Mouse (Mus musculus) stomach, embryonic 15.5 days (tissue): Measurements from ENCODE around the gene Fam83d. TPM values are rescaled to one million over a fixed set of nuclear protein-coding genes. Genes with fewer than 3 reads are reported as not detected.

Experiments
- ATAC-seq: fragments of 200-750 bp; cut with Nextera tagmentation; 2 replicates; pipeline ENCODE4 v1.8.0; 2017; ENCODE audit warnings: low read depth, moderate number of reproducible peaks, moderate TSS enrichment; ENCODE audit not compliant: insufficient read depth, low FRiP score
- H3K27ac ChIP-seq: fragments of 300-500 bp; sonication (generic); 2 replicates; pipeline ENCODE4 v1.5.1; 2015; ENCODE audit warnings: mild to moderate bottlenecking, inconsistent platforms
- H3K27me3 ChIP-seq: fragments of 300-500 bp; sonication (generic); replicated peaks from 2 replicates; pipeline ENCODE4 v1.6.1; 2015; ENCODE audit warnings: inconsistent platforms
- H3K36me3 ChIP-seq: fragments of 300-500 bp; sonication (generic); 2 replicates; pipeline ENCODE4 v1.6.1; 2015; ENCODE audit warnings: inconsistent platforms
- H3K4me1 ChIP-seq: fragments of 300-500 bp; sonication (generic); 2 replicates; pipeline ENCODE4 v1.6.1; 2015; ENCODE audit warnings: inconsistent platforms
- H3K4me2 ChIP-seq: fragments of 300-500 bp; sonication (generic); 2 replicates; pipeline ENCODE4 v1.6.1; 2015; ENCODE audit warnings: mild to moderate bottlenecking, inconsistent platforms
- H3K4me3 ChIP-seq: fragments of 300-500 bp; sonication (generic); replicated peaks from 2 replicates; pipeline ENCODE4 v1.5.1; 2015; ENCODE audit warnings: inconsistent platforms
- H3K9ac ChIP-seq: fragments of 300-500 bp; sonication (generic); 2 replicates; pipeline ENCODE4 v1.6.1; 2015; ENCODE audit warnings: inconsistent platforms
- H3K9me3 ChIP-seq: fragments of 300-500 bp; sonication (generic); 2 replicates; pipeline ENCODE4 v1.6.1; 2016; ENCODE audit warnings: inconsistent platforms
- WGBS: fragments of 180-500 bp; shearing (Covaris S2); methylation state at CpG from one replicate; pipeline ENCODE4 v1.1.7; 2015; 5-methylcytosine and 5-hydroxymethylcytosine counted together
- microRNA-seq: library from miRNA; unstranded; fragments of <30 nt; microRNA quantifications from one replicate; pipeline ENCODE4, GENCODE M21; 2016
- polyA plus RNA-seq: library from polyadenylated mRNA; unstranded; fragments of >200 nt; fragmentation: Nextera tagmentation; extraction: Ambion mirVana; gene quantifications from 2 replicates; pipeline ENCODE4 v1.2.1, GENCODE M21; 2015

Gene Fam83d
- polyA plus RNA-seq, 1 experiment from 2014 or later = 45.2 TPM

DNA sequence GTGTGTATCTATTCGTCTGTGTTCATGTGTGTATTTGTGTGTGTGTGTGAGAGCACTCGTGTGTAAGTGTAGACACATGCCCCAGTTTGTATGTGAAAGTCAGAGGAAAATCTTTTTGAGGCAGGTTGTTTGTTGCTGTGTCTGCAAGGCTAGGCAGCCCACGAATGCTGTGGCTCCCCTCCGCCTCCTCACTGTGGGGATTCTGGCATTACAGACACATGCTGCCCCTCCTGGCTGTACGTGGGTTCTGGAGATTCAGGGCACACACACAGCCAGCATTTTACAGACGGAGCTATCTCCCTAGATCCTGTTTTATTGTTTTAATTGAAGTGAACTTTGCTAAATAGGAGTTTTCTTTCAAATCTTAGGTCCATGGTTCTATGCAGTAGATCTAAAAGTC, 61.9 kb downstream of the Fam83d start:
- no peak for ATAC-seq
- no peaks in the 10 kb centered on the region for H3K27me3 ChIP-seq
- 83% methylated on average over 6 of the region's 6 CpGs for WGBS
- H3K9ac ChIP-seq = no peak overlapping the region
- no peaks in the 10 kb centered on the region for H3K4me1 ChIP-seq
- no peak overlapping the region for H3K4me2 ChIP-seq
- no peaks in the 10 kb centered on the region for H3K9me3 ChIP-seq
- no peak overlapping the region for H3K27ac ChIP-seq
- H3K4me3 ChIP-seq = no peak overlapping the region
- peaks cover 28% of the 10 kb centered on the region for H3K36me3 ChIP-seq

DNA sequence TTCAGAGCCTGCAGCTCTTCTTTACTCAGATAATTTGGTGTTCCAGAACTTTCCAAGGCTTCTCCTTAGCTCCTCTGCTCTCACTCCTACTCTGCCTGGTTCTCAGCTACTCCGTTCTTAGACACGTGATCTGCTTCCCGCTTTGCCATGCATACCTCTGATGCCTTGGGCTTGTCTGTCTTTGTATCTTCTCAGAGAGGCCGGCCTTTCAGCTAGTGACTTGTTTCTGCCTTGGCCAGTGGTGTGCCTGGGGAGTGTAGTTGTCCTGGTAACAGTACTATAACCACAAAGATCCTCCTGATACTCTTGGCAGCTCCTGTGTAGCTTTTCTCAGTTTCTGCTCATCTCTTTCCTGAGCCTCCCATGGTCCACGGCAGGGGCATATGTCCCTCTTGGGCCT, 65.3 kb downstream of the Fam83d start:
- H3K27ac ChIP-seq = 0 out of 2 replicates have a peak overlapping the region, but pooled peaks have one; percentile 24
- no peak overlapping the region for H3K4me2 ChIP-seq
- peaks cover 39% of the 10 kb centered on the region for H3K36me3 ChIP-seq
- H3K9me3 ChIP-seq = no peaks in the 10 kb centered on the region
- H3K4me3 ChIP-seq = no peak overlapping the region
- H3K4me1 ChIP-seq = no peaks in the 10 kb centered on the region
- H3K27me3 ChIP-seq = no peaks in the 10 kb centered on the region
- no peak for ATAC-seq
- WGBS = 79% methylated on average over 5 of the region's 5 CpGs
- no peak overlapping the region for H3K9ac ChIP-seq

DNA sequence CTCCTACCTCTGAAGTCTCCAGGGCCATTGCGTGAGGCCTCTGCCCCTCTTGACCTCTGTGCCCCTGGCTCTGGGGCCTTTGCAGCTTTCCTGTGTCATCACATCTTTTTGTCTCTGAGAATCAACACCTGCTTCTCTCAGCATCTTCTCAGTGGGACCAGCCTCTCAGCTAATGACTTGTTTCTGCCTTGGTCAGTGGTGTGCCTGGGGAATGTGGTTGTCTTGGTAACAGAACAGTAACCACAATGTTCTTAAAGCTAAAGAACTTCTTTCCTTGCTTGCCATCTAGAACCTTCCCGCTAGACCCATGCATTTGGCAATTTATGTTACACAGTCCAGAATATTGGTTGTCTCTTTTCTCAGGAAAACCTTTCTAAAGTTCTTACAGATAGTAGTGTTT, 65.8 kb downstream of the Fam83d start:
- WGBS = 66% methylated on average over 2 of the region's 2 CpGs
- no peak overlapping the region for H3K4me2 ChIP-seq
- H3K4me3 ChIP-seq = no peak overlapping the region
- no peaks in the 10 kb centered on the region for H3K27me3 ChIP-seq
- H3K9ac ChIP-seq = no peak overlapping the region
- H3K9me3 ChIP-seq = no peaks in the 10 kb centered on the region
- H3K36me3 ChIP-seq = peaks cover 35% of the 10 kb centered on the region
- H3K4me1 ChIP-seq = no peaks in the 10 kb centered on the region
- H3K27ac ChIP-seq = 0 out of 2 replicates have a peak overlapping the region, but pooled peaks have one; percentile 24
- no peak for ATAC-seq

Small RNA genes lying within 50 kb of the gene (microRNA-seq; reads per million reads assigned to microRNA genes)
- not detected for gene Gm26141

Other genes starting within 250 kb of the Fam83d start
- not detected in 2 replicates for gene Slc32a1, start 157.3 kb upstream of the Fam83d start, polyA plus RNA-seq
- 8.7 and 9.7 TPM in 2 replicates for gene Actr5, start 143.2 kb upstream of the Fam83d start, polyA plus RNA-seq
- 3.8 and 4.2 TPM in 2 replicates for gene Ppp1r16b, start 102.7 kb upstream of the Fam83d start, polyA plus RNA-seq
- 11.7 and 12.0 TPM in 2 replicates for gene Dhx35, start 26.7 kb downstream of the Fam83d start, polyA plus RNA-seq